17 mouse cellular contexts compared by ENCODE assay signal in the genomic region with DNA sequence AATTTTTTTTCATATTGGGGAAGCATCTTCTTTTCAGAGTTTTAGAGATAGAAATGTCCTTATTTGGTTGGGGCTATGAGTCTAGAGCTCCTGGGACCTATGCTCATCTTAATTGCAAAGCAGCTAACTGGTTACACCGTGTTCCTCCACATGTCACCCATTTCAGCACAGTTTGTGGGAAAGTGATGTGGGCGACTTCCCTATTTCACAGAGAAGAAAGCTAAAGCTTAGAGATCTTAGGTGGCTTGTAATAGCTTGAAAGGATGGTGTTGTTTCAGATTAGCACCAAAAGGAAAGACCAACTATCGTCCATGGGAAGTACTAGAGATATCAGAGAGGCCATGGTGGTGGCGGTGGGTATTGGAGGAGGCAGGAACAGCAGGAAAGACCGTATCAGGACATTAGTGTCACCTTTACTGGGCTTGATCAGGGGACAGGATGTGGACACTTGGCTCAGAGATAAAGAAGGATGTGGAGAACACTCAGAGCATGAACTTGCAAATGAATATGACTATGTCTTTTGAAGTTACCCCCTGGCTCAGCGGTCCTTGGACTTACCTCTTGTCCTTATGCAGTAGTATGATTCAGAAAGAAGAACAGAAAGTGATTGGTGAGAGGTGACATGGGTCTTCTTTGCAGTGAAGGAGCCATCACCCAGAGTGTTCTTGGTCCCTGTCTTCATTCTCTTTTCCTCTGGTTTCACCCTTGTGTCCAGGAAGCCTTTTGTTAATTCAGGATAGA.
DNase-seq lines count a peak whose midpoint lies in the region; ATAC-seq and TF ChIP-seq lines count a peak whose summit lies in the region.
"Had no signal": no experiment of that assay in that cellular context is flagged by ENCODE, and none has a peak within 500 bp of the region (broad histone marks: within the 10 kb centered on the region; RNA-seq: fewer than 3 reads in every experiment).

No protein-coding gene starts in this region.

- no peaks in the 10 kb centered on the region for H3K79me2 ChIP-seq in CH12.LX (replicated peaks; ENCODE audit: control insufficient read depth, extremely low read depth, insufficient read depth, poor library complexity, severe bottlenecking)

- H3K36me3 ChIP-seq in lung, postnatal 0 days (ENCODE audit: insufficient read depth, low read length) = no peaks in the 10 kb centered on the region
- H3K36me3 ChIP-seq in CH12.LX (replicated peaks in 1 of 2; ENCODE audit: control insufficient read depth in 1 of 2, insufficient read depth in 1 of 2, low read length in 1 of 2) = no peaks in the 10 kb centered on the region
- no peaks in the 10 kb centered on the region for H3K36me3 ChIP-seq in megakaryocyte, embryonic 14.5 days (replicated peaks; ENCODE audit: low read length)
- no peaks in the 10 kb centered on the region for H3K36me3 ChIP-seq in midbrain, embryonic 11.5 days (ENCODE audit: control insufficient read depth, insufficient read depth, low read length)
- H3K36me3 ChIP-seq: heart, embryonic 12.5 days; hindbrain, embryonic 13.5 days; limb, embryonic 15.5 days had no signal

- WGBS in lung, postnatal 0 days = 68% methylated on average over 6 of the region's 6 CpGs
- 87% methylated on average over 6 of the region's 6 CpGs for WGBS in midbrain, embryonic 11.5 days

- 0 out of 2 replicates have a peak, but pooled peaks cover 4% of the 10 kb centered on the region for H3K27me3 ChIP-seq in lung, postnatal 0 days (replicated peaks; ENCODE audit: insufficient read depth, low read length)
- H3K27me3 ChIP-seq in CH12.LX (replicated peaks) = no peaks in the 10 kb centered on the region
- peaks cover 16% of the 10 kb centered on the region for H3K27me3 ChIP-seq in megakaryocyte, embryonic 14.5 days (replicated peaks)
- H3K27me3 ChIP-seq in midbrain, embryonic 11.5 days (ENCODE audit: control insufficient read depth, insufficient read depth, low read length) = no peaks in the 10 kb centered on the region
- H3K27me3 ChIP-seq: hindbrain, embryonic 13.5 days; limb, embryonic 15.5 days had no signal

- no peak for TF ChIP-seq CTCF in lung, postnatal 0 days (IDR thresholded peaks at IDR 0.05)
- TF ChIP-seq CTCF in CH12.LX (conservative IDR thresholded peaks at IDR 0.05 in 1 of 2, IDR thresholded peaks at IDR 0.05 in 1 of 2; ENCODE audit: low read depth in 2 of 2, low read length in 2 of 2) = no peak

- TF ChIP-seq POLR2A in CH12.LX (IDR thresholded peaks at IDR 0.05; ENCODE audit: low read depth, low read length) = peak; percentile 43; the same call in 1 of the 2 replicates

- no peak overlapping the region for H3K4me2 ChIP-seq in lung, postnatal 0 days (replicated peaks; ENCODE audit: low read depth, low read length)
- H3K4me2 ChIP-seq in CH12.LX (ENCODE audit: insufficient read depth, low read depth, poor library complexity, severe bottlenecking) = peak overlapping the region; percentile 51
- H3K4me2 ChIP-seq in midbrain, embryonic 11.5 days = no peak overlapping the region
- H3K4me2 ChIP-seq: heart, embryonic 12.5 days; hindbrain, embryonic 13.5 days; limb, embryonic 15.5 days; lung, embryonic 14.5 days had no signal

- TF ChIP-seq EP300 in lung, postnatal 0 days (IDR thresholded peaks at IDR 0.05) = no peak
- peak; percentile 72 for TF ChIP-seq EP300 in CH12.LX (IDR thresholded peaks at IDR 0.05; ENCODE audit: low read length)

- DNase-seq in lung, postnatal 25 days (ENCODE audit: low spot score) = peak; percentile 44
- no peak for DNase-seq in lung, postnatal 0 days (ENCODE audit: low spot score)
- peak; percentile 88 for DNase-seq in CH12.LX (ENCODE audit: extremely low read depth)
- DNase-seq in spleen, postnatal 36 days (ENCODE audit: low spot score in 2 of 2) = peak; percentile 78 to 79
- no peak for DNase-seq in urinary bladder, adult 2 months (ENCODE audit: low spot score)
- DNase-seq in kidney, adult 9 months = no peak
- no peak for DNase-seq in midbrain, embryonic 11.5 days (ENCODE audit: low spot score, missing footprints)
- DNase-seq: adrenal gland, postnatal 10 days; cerebellum, postnatal 10 days; gastrocnemius, postnatal 36 days; kidney, adult 2 months; midbrain, embryonic 14.5 days had no signal

- in situ Hi-C loops in CH12.LX (cut with MboI; ENCODE audit: low pct_ligation_motif_present, low pct_unique_long_range_greater_than_20kb, low sequenced_read_pairs) = loop anchor here (10.0 kb wide), 1 partner anchor 132 kb away; no protein-coding TSS in a partner anchor

- no peaks in the 10 kb centered on the region for H3K4me1 ChIP-seq in lung, postnatal 0 days (ENCODE audit: insufficient read depth, low read depth, low read length)
- peaks cover 36 to 63% of the 10 kb centered on the region in 2 experiments for H3K4me1 ChIP-seq in CH12.LX (ENCODE audit: control insufficient read depth in 1 of 2, insufficient read depth in 2 of 2)
- peaks cover 59% of the 10 kb centered on the region for H3K4me1 ChIP-seq in megakaryocyte, embryonic 14.5 days
- no peaks in the 10 kb centered on the region for H3K4me1 ChIP-seq in midbrain, embryonic 11.5 days (ENCODE audit: control insufficient read depth, insufficient read depth, low read length)
- H3K4me1 ChIP-seq: hindbrain, embryonic 13.5 days; limb, embryonic 15.5 days had no signal

- no peak overlapping the region for H3K4me3 ChIP-seq in lung, postnatal 0 days (ENCODE audit: low read depth, low read length)
- H3K4me3 ChIP-seq in CH12.LX (replicated peaks in 1 of 3; ENCODE audit: low read depth in 2 of 3, low read length in 2 of 3, poor library complexity in 1 of 3) = peak overlapping the region in 2 of 3 experiments; percentile 15 to 22
- H3K4me3 ChIP-seq in megakaryocyte, embryonic 14.5 days (replicated peaks) = peak overlapping the region; percentile 79
- H3K4me3 ChIP-seq in midbrain, embryonic 11.5 days (ENCODE audit: low read depth, low read length) = no peak overlapping the region
- H3K4me3 ChIP-seq: heart, embryonic 12.5 days; hindbrain, embryonic 13.5 days; limb, embryonic 15.5 days had no signal

- dilution Hi-C loops in CH12.LX (cut with MboI; ENCODE audit: extremely low pct_ligation_motif_present, extremely low pct_unique_long_range_greater_than_20kb, low sequenced_read_pairs) = no loop called here

- H3K9ac ChIP-seq in lung, postnatal 0 days (replicated peaks; ENCODE audit: low read depth) = no peak overlapping the region
- 0 out of 2 replicates have a peak overlapping the region, but pooled peaks have one; percentile 18 for H3K9ac ChIP-seq in CH12.LX (ENCODE audit: insufficient read depth, low read depth)
- H3K9ac ChIP-seq in midbrain, embryonic 11.5 days (ENCODE audit: low read length) = no peak overlapping the region
- H3K9ac ChIP-seq: heart, embryonic 12.5 days; hindbrain, embryonic 13.5 days; limb, embryonic 15.5 days; lung, embryonic 14.5 days had no signal

- TF ChIP-seq RAD21 in CH12.LX (IDR thresholded peaks at IDR 0.05; ENCODE audit: low read depth, low read length) = no peak; the same call in none of the 2 replicates

- no peaks in the 10 kb centered on the region for H3K9me3 ChIP-seq in lung, postnatal 0 days (ENCODE audit: low read length)
- no peaks in the 10 kb centered on the region for H3K9me3 ChIP-seq in CH12.LX (replicated peaks; ENCODE audit: low read length)
- H3K9me3 ChIP-seq in megakaryocyte, embryonic 14.5 days = no peaks in the 10 kb centered on the region
- no peaks in the 10 kb centered on the region for H3K9me3 ChIP-seq in midbrain, embryonic 11.5 days (ENCODE audit: control insufficient read depth, low read length)
- H3K9me3 ChIP-seq: heart, embryonic 12.5 days; hindbrain, embryonic 13.5 days; limb, embryonic 15.5 days had no signal

- no peak for ATAC-seq in lung, postnatal 0 days
- ATAC-seq in midbrain, embryonic 11.5 days (ENCODE audit: low FRiP score) = no peak

- no peak overlapping the region for H3K27ac ChIP-seq in lung, postnatal 0 days (ENCODE audit: low read length)
- H3K27ac ChIP-seq in CH12.LX (ENCODE audit: insufficient read depth, low read depth) = peak overlapping the region; percentile 97
- no peak overlapping the region for H3K27ac ChIP-seq in midbrain, embryonic 11.5 days (ENCODE audit: low read depth, low read length)
- H3K27ac ChIP-seq: hindbrain, embryonic 13.5 days; limb, embryonic 15.5 days had no signal

TF ChIP-seq in CH12.LX, 34 proteins besides CTCF, POLR2A, EP300 and RAD21 (continues in another document):
- peak; percentile 35; the same call in 1 of the 2 replicates for TF ChIP-seq CHD2 (IDR thresholded peaks at IDR 0.05; ENCODE audit: low read length)
- peak; percentile 65 for TF ChIP-seq BHLHE40 (IDR thresholded peaks at IDR 0.05; ENCODE audit: low read depth, low read length)
- TF ChIP-seq MXI1 (IDR thresholded peaks at IDR 0.05; ENCODE audit: low read depth, low read length) = peak; percentile 42; the same call in 1 of the 2 replicates
- TF ChIP-seq PAX5 (IDR thresholded peaks at IDR 0.05; ENCODE audit: low read length) = no peak
- peak; percentile 90 for TF ChIP-seq MYC (IDR thresholded peaks at IDR 0.05; ENCODE audit: low read depth, low read length)
- TF ChIP-seq CHD1 (IDR thresholded peaks at IDR 0.05; ENCODE audit: low read depth, low read length) = peak; percentile 82; the same call in 1 of the 2 replicates
- TF ChIP-seq NELFE (IDR thresholded peaks at IDR 0.05; ENCODE audit: low read depth, low read length) = peak; percentile 37
- TF ChIP-seq GABPA (IDR thresholded peaks at IDR 0.05; ENCODE audit: insufficient replicate concordance, low read depth, low read length) = no peak
- TF ChIP-seq SIN3A (IDR thresholded peaks at IDR 0.05; ENCODE audit: low read length) = 0 out of 2 replicates have a peak, but pooled peaks have one; percentile 53
- TF ChIP-seq TBP (conservative IDR thresholded peaks at IDR 0.05; ENCODE audit: low read depth, low read length) = peak; percentile 39
- TF ChIP-seq ZMIZ1 (IDR thresholded peaks at IDR 0.05; ENCODE audit: low read depth, low read length) = peak; percentile 63; the same call in 1 of the 2 replicates
- TF ChIP-seq MAX (IDR thresholded peaks at IDR 0.05; ENCODE audit: low read length) = peak; percentile 76
- TF ChIP-seq ZC3H11A (IDR thresholded peaks at IDR 0.05; ENCODE audit: low read depth, low read length) = no peak
- no peak; the same call in 1 of the 2 replicates for TF ChIP-seq MEF2A (IDR thresholded peaks at IDR 0.05; ENCODE audit: borderline replicate concordance, low read depth, low read length)
- 0 out of 2 replicates have a peak, but pooled peaks have one; percentile 22 for TF ChIP-seq JUND (conservative IDR thresholded peaks at IDR 0.05; ENCODE audit: low read depth, low read length)
- 0 out of 2 replicates have a peak, but pooled peaks have one; percentile 13 for TF ChIP-seq NRF1 (IDR thresholded peaks at IDR 0.05; ENCODE audit: low read depth, low read length)
- no peak for TF ChIP-seq USF1 (IDR thresholded peaks at IDR 0.05; ENCODE audit: low read depth, low read length)
- no peak for TF ChIP-seq E2F4 (IDR thresholded peaks at IDR 0.05; ENCODE audit: insufficient replicate concordance, low read depth, low read length)
- TF ChIP-seq ZNF384 (IDR thresholded peaks at IDR 0.05; ENCODE audit: low read depth, low read length) = no peak
- TF ChIP-seq HCFC1 (IDR thresholded peaks at IDR 0.05; ENCODE audit: low read depth, low read length) = no peak; the same call in 1 of the 2 replicates
- TF ChIP-seq ETS1 (conservative IDR thresholded peaks at IDR 0.05; ENCODE audit: low read depth, low read length) = peak; percentile 62

Comparison
In these comparisons a context has a peak if more than half of its experiments do, and no peak if none do; other contexts are left out.
1. DNase-seq: peak in lung, postnatal 25 days (single experiment), CH12.LX (single experiment) and spleen, postnatal 36 days (2 of 2); none in lung, postnatal 0 days (single experiment), urinary bladder, adult 2 months (single experiment), kidney, adult 9 months (single experiment) and midbrain, embryonic 11.5 days (single experiment).
2. H3K4me3 ChIP-seq: peak in CH12.LX (2 of 3) and megakaryocyte, embryonic 14.5 days (single experiment); none in lung, postnatal 0 days (single experiment) and midbrain, embryonic 11.5 days (single experiment).